Mouse (Mus musculus) cerebellum, adult 2 months (tissue): Measurements from ENCODE around the gene Papolb. TPM values are rescaled to one million over a fixed set of nuclear protein-coding genes. Genes with fewer than 3 reads are reported as not detected.

Experiments used
- DNase-seq, 2 experiments: peaks; one replicate each; pipeline ENCODE4 v3.0.0; 2021
- H3K27ac ChIP-seq: fragments of 200-500 bp; 2 replicates; pipeline ENCODE4 v1.5.1; 2012; ENCODE audit warnings: low read length, control low read depth, inconsistent platforms; ENCODE audit not compliant: insufficient read depth
- H3K27me3 ChIP-seq: fragments of 200-500 bp; 2 replicates; pipeline ENCODE4 v1.6.1; 2012; ENCODE audit warnings: inconsistent platforms, mild to moderate bottlenecking, low read length, moderate library complexity; ENCODE audit not compliant: control insufficient read depth, insufficient read depth
- H3K4me1 ChIP-seq: fragments of 200-500 bp; 2 replicates; pipeline ENCODE4 v1.6.1; 2011; ENCODE audit warnings: low read length; ENCODE audit not compliant: control insufficient read depth, insufficient read depth
- H3K4me3 ChIP-seq: fragments of 200-500 bp; replicated peaks from 2 replicates; pipeline ENCODE3; 2011; ENCODE audit warnings: mild to moderate bottlenecking, low read depth, low read length, control low read depth; ENCODE audit not compliant: insufficient read depth
- CTCF ChIP-seq: fragments of 200-500 bp; IDR thresholded peaks from 2 replicates; pipeline ENCODE4 v1.5.1; 2011; ENCODE audit warnings: low read depth, mild to moderate bottlenecking, control low read depth, low read length, moderate library complexity, borderline replicate concordance; ENCODE audit not compliant: insufficient read depth
- POLR2A ChIP-seq: fragments of 200-500 bp; IDR thresholded peaks from 2 replicates; pipeline ENCODE4 v1.6.1; 2011; ENCODE audit warnings: low read length, control low read depth, borderline replicate concordance; ENCODE audit not compliant: insufficient read depth
- WGBS: fragments of 180-500 bp; shearing (Covaris S2); methylation state at CpG from one replicate; pipeline ENCODE4 v1.1.7; 2018; 5-methylcytosine and 5-hydroxymethylcytosine counted together
- polyA plus RNA-seq: library from polyadenylated mRNA; depleted of rRNA; stranded (reverse); fragments of >200 nt; gene quantifications from 2 replicates; pipeline ENCODE4 v1.2.3, GENCODE M21; 2012

Gene Papolb
- polyA plus RNA-seq, 1 experiment: 0.25 TPM

GRCm38 (mm10) chr5:142555866-142556265, 26.0 kb upstream of the Papolb start:
- 77% methylated on average over 5 of the region's 5 CpGs for WGBS
- Histone ChIP-seq H3K4me1 (no peaks in the 10 kb centered on the region), H3K27me3 (no peaks in the 10 kb centered on the region), H3K27ac (no peak overlapping the region), H3K4me3 (no peak overlapping the region)
- DNase-seq: no peak
- TF ChIP-seq POLR2A (no peak), CTCF (no peak)

GRCm38 (mm10) chr5:142550706-142551652, 21.1 kb upstream of the Papolb start, which contains the start of gene Radil:
Radil (minus strand) TSS chr5:142551098.
- 2% methylated on average over 78 of the region's 80 CpGs for WGBS
- Histone ChIP-seq H3K27ac (no peak within 1 kb of the TSS), H3K4me3 (peak within 1 kb of the TSS; percentile 72), H3K4me1 (no peaks in the 10 kb centered on the region), H3K27me3 (no peaks in the 10 kb centered on the region)
- peak; percentile 98 to 99 for DNase-seq
- TF ChIP-seq POLR2A: peak; percentile 18; the same call in 1 of the 2 replicates
- TF ChIP-seq CTCF: peak; percentile 77

- TF ChIP-seq POLR2A: no peak
- no peak for TF ChIP-seq CTCF
- peak in 1 of 2 experiments; percentile 18 for DNase-seq
- no peak overlapping the region for H3K27ac ChIP-seq
Observed at GRCm38 (mm10) chr5:142549961-142550705, 20.3 kb upstream of the Papolb start.

GRCm38 (mm10) chr5:142549441-142549840, 19.6 kb upstream of the Papolb start:
- DNase-seq: no peak
- Histone ChIP-seq H3K4me1 (no peaks in the 10 kb centered on the region), H3K27ac (no peak overlapping the region), H3K4me3 (no peak overlapping the region), H3K27me3 (no peaks in the 10 kb centered on the region)
- TF ChIP-seq POLR2A: no peak
- no peak for TF ChIP-seq CTCF
- 93% methylated on average over 9 of the region's 9 CpGs for WGBS

More at GRCm38 (mm10) chr5:142549961-142550705, 20.3 kb upstream of the Papolb start:
- 8% methylated on average over 31 of the region's 31 CpGs for WGBS
- Histone ChIP-seq H3K4me3 (peak overlapping the region; percentile 72), H3K27me3 (no peaks in the 10 kb centered on the region), H3K4me1 (no peaks in the 10 kb centered on the region)

- no peaks in the 10 kb centered on the region for H3K27me3 ChIP-seq
- 87% methylated on average over 3 of the region's 3 CpGs for WGBS
- no peak for TF ChIP-seq CTCF
- no peak for TF ChIP-seq POLR2A
Observed at GRCm38 (mm10) chr5:142547066-142547465, 17.2 kb upstream of the Papolb start.

GRCm38 (mm10) chr5:142546344-142546743, 16.5 kb upstream of the Papolb start:
- Histone ChIP-seq H3K4me1 (0 out of 2 replicates have a peak, but pooled peaks cover under 1% of the 10 kb centered on the region), H3K27me3 (no peaks in the 10 kb centered on the region), H3K27ac (no peak overlapping the region), H3K4me3 (no peak overlapping the region)
- TF ChIP-seq CTCF: no peak
- TF ChIP-seq POLR2A: no peak
- WGBS: 41% methylated on average over 5 of the region's 5 CpGs
- DNase-seq: no peak

More at GRCm38 (mm10) chr5:142547066-142547465, 17.2 kb upstream of the Papolb start:
- Histone ChIP-seq H3K27ac (no peak overlapping the region), H3K4me3 (no peak overlapping the region), H3K4me1 (no peaks in the 10 kb centered on the region)
- DNase-seq: no peak

GRCm38 (mm10) chr5:142545014-142545795, 15.3 kb upstream of the Papolb start:
- DNase-seq: no peak
- TF ChIP-seq CTCF (no peak), POLR2A (no peak)
- peaks cover 6% of the 10 kb centered on the region; the same call in 1 of the 2 replicates for H3K4me1 ChIP-seq
- H3K27ac ChIP-seq: no peak overlapping the region
- no peaks in the 10 kb centered on the region for H3K27me3 ChIP-seq
- 92% methylated on average over 5 of the region's 5 CpGs for WGBS
- no peak overlapping the region for H3K4me3 ChIP-seq
